Mouse (Mus musculus): ENCODE results near the gene Fbrs.
"Not testable (repeated sequence)": the region's sequence is repeated elsewhere in the genome, so short reads cannot be mapped to it uniquely, and the experiment has no call there.

The Fbrs gene

DNA sequence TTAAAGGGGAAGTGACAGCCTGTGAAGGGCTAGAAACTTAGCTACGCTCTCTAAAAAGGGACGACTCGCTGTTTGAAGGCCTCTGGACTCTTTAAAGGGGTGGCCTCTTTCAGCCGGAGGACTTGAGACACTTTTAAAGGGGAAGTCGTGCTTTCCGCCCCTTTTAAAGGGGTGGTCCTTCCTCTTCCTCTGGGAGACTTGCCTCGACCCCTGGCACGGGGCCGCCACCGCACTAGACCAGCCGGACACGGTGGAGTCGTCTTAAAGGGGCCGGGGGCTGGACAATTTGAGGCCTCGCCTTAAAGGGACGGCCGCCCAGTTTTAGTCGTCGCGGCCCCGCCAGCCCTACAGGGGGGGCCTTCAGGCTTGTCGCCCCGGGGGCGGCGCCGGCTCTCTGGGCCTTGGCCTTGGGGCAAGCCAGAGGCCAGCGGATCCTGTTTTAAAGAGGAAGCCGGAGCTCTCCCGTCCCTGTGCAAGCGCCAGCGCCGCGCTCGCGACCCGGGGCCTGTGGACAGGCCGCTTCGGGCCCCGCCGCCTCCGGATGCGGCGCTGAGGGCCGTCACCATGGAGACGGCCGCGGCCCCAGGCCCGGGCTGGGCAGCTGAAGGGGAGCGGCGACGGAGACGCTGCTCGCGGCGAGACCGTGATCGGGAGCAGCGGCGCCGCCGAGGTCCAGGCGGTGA is at the start of gene Fbrs:
Gene Fbrs (plus strand): TSS at position 565 of the 683 bp plus-strand sequence.
- peak; percentile 78 for DNase-seq

DNA sequence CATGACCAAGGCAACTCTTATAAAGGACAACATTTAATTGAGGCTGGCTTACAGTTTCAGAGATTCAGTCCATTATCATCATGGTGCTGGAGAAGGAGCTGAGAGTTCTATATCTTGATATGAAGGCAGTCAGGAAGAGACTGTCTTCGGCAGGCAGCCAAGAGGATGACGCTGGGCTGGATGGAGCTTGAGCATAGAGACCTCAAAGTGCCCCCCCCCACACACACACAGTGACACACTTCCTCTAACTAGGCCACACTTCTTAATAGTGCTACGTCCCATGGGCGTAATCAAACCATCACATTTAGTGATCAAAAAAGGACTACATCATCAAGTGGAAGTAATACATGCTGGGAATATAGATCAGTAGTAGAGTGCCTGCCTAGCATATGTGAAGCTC is 43.8 kb upstream of the Fbrs start:
- DNase-seq = no peak

- peak; percentile 69 for DNase-seq
Measured at GRCm38 (mm10) chr7:127437724-127438123, 41.3 kb upstream of the Fbrs start.

- no peak for DNase-seq
Measured at GRCm38 (mm10) chr7:127443976-127444375, 35.0 kb upstream of the Fbrs start.

DNA sequence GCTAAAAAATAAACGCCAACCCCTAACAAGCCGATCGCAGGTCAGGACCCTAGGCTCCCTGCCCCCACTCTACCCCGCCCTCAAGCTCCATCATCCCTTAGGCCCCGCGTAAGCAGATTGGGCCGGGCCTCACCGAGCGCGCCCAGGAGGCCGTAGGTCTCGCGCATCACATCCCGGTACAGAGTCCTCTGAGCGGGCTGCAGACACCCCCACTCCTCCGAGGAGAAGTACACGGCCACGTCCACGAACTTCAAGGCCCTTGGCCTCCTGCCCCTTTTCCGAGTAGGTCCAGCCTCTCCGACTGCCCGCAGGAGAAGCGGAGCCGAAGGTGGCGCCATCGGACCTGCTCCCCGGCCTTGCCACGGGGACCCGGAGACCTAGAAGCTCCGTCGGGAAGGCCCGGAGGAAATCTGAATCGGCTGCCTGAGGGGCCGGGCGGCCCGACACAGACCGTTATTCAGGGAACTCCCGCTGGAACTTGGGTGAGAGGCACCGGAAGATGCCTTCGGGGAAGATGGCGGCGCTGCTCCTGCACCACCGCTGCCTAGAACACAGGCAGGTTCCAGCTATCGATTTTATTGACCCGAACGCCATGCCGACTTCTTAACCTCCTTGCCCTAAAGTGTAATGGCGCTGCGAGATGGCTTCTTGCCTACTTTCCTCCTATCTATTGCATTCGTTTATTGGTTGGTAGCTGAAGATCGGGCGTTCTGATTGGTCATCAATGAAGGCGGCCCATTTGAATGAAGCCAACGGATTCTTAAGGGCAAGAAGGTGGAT is 30.3 kb upstream of the Fbrs start, which contains the start of gene Zfp689:
Gene Zfp689 (minus strand): TSS at position 638 of the 780 bp plus-strand sequence.
- DNase-seq = peak; percentile 86

DNA sequence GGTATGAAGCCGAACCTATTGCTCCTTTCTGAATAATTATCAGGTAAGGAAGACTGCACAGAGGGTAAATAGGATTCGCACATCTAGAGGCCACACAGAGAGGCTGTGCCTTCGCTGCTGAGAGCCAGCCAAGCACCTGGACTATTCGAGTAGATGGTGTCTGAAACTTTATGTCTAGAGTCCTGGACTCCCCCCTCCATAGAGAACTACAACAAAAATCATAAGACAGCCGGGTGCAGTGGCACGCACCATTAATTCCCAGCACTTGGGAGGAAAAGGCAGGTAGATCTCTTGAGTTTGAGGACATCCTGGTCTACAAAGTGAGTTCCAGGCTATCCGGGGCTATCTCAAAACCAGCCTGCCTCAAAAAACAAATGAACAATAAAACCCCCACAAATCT is 29.0 kb upstream of the Fbrs start:
- no peak for DNase-seq

DNA sequence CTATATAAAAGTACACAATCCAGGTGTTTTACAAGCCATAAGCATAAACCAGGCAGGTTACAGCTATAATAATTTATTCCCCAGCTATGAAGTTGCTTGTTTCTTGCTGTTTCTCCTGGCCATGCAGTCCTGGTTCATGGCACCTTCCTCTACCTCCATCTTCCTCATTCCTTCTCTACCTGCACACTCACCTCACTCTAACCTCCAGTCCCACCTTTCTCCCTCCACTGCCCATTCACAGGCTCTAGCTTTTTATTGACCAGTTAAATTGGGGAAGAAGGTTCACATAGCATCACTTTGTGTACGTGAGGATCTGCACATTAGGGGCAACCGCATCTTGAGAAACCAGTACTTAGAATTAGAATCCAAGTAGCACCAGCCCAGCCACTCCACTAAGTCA is 25.9 kb upstream of the Fbrs start:
- no peak for DNase-seq

DNA sequence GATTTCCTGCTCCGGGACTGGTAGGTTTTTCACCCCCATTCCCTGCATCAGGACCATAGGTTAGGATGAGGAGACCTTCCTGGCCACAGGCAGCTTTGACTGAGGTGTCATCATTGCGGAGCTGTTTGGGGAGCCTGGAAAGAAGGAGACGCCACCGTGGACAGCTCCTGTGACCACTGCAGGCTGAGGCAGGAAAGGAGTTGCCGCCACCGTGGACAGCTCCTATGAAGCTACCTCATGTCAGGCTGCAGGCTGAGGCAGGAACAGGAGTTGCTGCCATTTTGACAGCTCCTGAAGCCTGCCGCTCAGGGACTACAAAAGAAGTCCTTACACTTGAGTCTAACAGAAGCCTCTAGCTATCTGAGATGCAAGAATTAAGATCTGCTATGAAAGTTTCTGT is 24.1 kb upstream of the Fbrs start:
- no peak for DNase-seq

DNA sequence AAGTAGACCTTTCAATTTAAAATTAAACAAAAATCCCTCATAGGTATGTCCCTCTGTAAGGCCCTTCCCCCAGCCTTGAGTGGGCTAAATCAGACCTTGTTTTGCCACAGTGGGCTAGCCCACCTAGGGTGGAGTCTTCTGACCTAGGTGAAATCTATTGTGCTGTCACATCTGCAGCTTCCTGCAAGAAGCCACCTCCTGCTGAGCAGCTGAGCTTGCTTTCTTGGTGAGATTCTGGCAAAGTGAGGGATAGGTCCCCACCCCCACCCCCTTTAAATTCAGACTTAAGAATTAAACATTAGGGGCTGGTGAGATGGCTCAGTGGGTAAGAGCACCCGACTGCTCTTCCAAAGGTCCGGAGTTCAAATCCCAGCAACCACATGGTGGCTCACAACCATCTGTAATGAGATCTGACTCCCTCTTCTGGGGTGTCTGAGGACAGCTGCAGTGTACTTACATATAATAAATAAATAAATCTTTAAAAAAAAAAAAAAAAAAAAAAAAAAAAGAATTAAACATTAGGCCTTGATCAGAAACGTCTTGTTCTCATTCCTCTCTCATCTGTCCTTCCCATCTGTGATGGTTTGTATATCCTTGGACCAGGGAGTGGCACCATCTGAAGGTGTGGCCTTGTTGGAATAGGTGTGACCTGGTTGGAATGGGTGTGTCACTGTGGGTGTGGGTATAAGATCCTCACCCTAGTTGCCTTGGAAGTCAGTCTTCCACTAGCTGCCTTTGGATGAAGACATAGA is 20.5 kb upstream of the Fbrs start:
- not testable (repeated sequence) for DNase-seq

DNA sequence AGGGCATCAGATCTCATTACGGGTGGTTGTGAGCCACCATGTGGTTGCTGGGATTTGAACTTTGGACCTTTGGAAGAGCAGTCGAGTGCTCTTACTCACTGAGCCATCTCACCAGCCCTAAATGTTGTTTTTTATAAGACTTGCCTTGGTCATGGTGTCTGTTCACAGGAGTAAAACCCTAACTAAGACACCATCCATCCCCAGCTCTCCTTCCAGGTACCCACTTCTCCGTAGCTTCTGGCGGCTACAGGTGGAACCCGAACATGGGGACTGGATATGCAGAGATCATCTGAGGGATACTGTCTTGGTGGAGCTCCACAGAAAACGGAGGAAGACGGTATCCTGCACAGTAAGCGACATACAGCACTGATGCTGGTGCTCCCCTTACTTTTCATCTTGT is 19.7 kb upstream of the Fbrs start, which contains the start of gene Prr14:
Gene Prr14 (plus strand): TSS at position 301 of the 400 bp plus-strand sequence.
- not testable (repeated sequence) for DNase-seq

GRCm38 (mm10) chr7:127465191-127465590 is 13.8 kb upstream of the Fbrs start:
- no peak for DNase-seq

DNA sequence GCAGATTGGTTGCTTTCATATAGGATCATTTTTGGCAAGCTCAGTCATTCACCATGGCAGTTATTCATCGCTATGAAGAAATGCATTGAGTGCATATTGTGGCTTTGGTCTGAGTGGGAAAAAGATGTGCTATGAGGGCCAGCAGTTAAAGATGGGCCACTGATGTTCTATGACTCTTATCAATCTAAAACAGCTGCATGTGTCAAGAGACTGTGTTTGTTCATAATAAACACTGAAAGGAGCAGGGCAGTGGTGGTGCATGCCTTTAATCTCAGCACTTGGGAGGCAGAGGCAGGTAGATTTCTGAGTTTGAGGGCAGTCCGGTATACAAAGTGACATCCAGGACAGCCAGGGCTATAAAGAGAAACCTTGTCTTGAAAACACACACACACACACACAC is 13.3 kb upstream of the Fbrs start:
- DNase-seq = not testable (repeated sequence)

- DNase-seq = no peak
Measured at GRCm38 (mm10) chr7:127466606-127467005, 12.4 kb upstream of the Fbrs start.

DNA sequence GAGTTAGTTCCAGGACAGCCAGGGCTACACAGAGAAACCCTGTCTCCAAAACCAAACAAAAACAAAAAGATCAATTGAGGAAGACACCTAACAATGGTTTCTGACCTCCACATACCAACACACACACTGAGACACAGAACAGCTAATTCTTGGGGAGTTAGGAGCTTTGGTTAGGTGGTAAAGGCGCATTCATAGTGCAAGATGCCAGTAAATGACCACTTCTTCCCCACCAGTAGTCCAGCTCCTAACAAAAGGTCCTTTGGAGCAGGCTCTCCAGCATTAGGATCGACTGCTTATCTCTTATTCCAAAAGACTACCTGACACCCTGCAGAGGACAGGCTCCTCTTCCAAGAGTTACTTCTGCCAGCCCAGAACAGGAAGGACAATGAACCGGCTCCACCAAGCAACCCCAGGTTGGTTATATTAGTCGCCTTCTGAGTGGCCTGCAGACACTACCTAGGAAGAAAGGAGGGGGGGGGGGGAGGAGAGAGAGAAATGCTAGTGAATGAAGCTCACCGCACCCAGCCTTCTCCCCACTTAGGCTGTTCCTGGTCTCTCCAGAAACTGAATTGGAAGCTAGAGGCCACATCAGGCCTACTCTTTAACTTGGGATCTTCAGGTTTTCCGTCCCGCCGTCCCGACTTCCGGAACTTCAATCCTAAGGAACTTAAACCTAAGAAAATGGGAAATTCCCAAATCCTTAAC is 8.8 kb upstream of the Fbrs start:
- no peak for DNase-seq

GRCm38 (mm10) chr7:127470743-127471645 is 8.0 kb upstream of the Fbrs start:
- DNase-seq = peak; percentile 85

DNA sequence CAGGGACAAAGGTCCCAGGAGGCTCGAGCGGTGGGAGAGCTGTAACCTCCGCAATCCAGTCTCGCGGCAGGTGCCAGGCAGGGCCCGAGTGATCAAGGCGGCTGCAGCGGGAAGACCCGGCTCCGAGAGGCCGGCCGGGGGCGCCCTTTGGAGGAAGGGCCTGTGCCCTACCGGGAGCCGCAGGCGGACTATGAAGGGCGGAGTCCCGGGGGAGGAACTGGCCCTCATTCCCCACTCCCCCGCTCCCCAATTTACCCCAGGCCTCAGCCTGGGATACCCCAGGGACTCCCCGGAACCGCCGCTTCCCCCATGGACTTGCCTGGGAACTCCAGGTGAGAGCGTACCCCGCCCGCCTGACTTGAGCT is 7.4 kb upstream of the Fbrs start:
- DNase-seq = peak; percentile 79

DNA sequence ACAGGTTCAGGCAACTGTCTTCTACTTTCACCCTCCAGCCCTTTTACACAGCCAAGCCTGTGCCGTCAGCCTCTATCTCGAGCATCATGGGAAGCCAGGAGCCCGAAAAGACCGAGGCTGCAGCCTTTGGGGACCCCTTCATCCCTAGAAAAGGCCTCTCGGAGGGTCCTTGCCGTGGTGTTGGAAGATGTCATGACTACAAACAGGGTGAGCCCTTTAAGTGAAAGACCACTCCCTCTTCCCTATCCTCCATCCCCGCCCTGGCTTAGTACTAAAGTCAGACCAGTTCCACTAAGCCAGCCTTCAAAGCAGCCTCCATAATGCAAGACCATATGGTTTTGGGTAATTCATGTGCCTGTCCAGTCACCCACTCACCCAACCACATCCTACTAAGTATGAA is 6.9 kb upstream of the Fbrs start:
- DNase-seq = no peak

- peak; percentile 68 for DNase-seq
Measured at GRCm38 (mm10) chr7:127473705-127474104, 5.3 kb upstream of the Fbrs start.

- DNase-seq = no peak
Measured at GRCm38 (mm10) chr7:127474378-127475070, 4.5 kb upstream of the Fbrs start.

- DNase-seq = no peak
Measured at GRCm38 (mm10) chr7:127475186-127475740, 3.7 kb upstream of the Fbrs start.

- DNase-seq = no peak
Measured at GRCm38 (mm10) chr7:127476336-127476735, 2.7 kb upstream of the Fbrs start.
